Mouse (Mus musculus) embryonic facial prominence, embryonic 10.5 days (tissue): ENCODE measurements around the gene Ganab. TPM values are rescaled to one million over a fixed set of nuclear protein-coding genes. Genes with fewer than 3 reads are reported as not detected.
"Not testable (repeated sequence)": the region's sequence is repeated elsewhere in the genome, so short reads cannot be mapped to it uniquely, and the experiment has no call there.

Source experiments
- DNase-seq: peaks from one replicate; pipeline ENCODE4 v3.0.0-alpha.2; 2017; ENCODE audit warnings: low spot score
- H3K27ac ChIP-seq: fragments of 300-500 bp; sonication (generic); replicated peaks from 2 replicates; pipeline ENCODE4 v1.5.1; 2016; ENCODE audit warnings: mild to moderate bottlenecking
- H3K27me3 ChIP-seq: fragments of 300-500 bp; sonication (generic); replicated peaks from 2 replicates; pipeline ENCODE4 v1.6.1; 2016; ENCODE audit warnings: low read depth, mild to moderate bottlenecking; ENCODE audit not compliant: poor library complexity, severe bottlenecking
- H3K36me3 ChIP-seq: fragments of 300-500 bp; sonication (generic); replicated peaks from 2 replicates; pipeline ENCODE4 v1.6.1; 2016; ENCODE audit warnings: mild to moderate bottlenecking, moderate library complexity
- H3K4me1 ChIP-seq: fragments of 300-500 bp; sonication (generic); 2 replicates; pipeline ENCODE4 v1.6.1; 2016
- H3K4me3 ChIP-seq: fragments of 300-500 bp; sonication (generic); 2 replicates; pipeline ENCODE4 v1.5.1; 2016; ENCODE audit warnings: mild to moderate bottlenecking, moderate library complexity
- H3K9me3 ChIP-seq: fragments of 300-500 bp; sonication (generic); 2 replicates; pipeline ENCODE4 v1.6.1; 2016; ENCODE audit warnings: mild to moderate bottlenecking
- WGBS: fragments of 180-500 bp; shearing (Covaris S2); methylation state at CpG from one replicate; pipeline ENCODE4 v1.1.7; 2016; 5-methylcytosine and 5-hydroxymethylcytosine counted together
- polyA plus RNA-seq: library from polyadenylated mRNA; unstranded; fragments of >200 nt; fragmentation: Nextera tagmentation; extraction: Ambion mirVana; gene quantifications from 2 replicates; pipeline ENCODE4 v1.2.1, GENCODE M21; 2016

Ganab gene
- polyA plus RNA-seq = 116 TPM in 2 replicates

DNA sequence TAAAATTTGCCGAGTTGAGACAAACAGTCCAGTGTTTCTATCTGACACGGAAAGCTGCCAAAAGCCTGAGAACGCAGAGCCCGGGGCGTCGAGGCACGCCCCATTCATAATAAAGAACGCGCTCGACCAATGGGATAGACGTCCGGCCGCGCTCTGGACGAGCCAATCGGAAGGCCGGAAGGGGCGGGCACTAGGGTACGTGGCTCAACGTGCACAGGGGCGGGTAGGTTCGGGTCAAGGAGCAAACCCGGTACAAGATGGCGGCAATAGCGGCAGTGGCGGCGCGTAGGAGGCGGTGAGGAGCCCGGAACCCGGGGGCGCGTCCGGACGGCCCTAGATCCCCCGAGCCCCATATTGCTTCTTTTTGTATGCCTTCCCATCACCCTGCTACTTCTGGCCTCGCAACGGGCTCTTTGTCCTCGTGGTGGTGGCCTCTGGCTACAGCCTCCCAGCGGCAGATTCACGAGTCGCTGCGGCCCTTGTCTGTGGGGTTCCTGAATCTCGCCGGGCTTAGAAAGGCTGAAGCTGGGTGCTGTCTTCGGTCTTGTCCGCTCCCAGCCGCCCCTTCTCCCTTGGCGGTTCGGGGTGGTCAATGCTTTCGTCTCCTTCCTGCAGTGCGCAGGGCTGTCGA lies at the start of gene Ganab:
Ganab (plus strand) TSS at position 207 of the 631 bp plus-strand sequence.
- peak within 1 kb of the TSS; percentile 93 for H3K4me3 ChIP-seq
- H3K36me3 ChIP-seq = peaks cover 56% of the 10 kb centered on the region
- under 1% methylated on average over 53 of the region's 53 CpGs for WGBS
- no peaks in the 10 kb centered on the region for H3K9me3 ChIP-seq
- DNase-seq = peak; percentile 98
- peak within 1 kb of the TSS; percentile 96 for H3K27ac ChIP-seq
- peaks cover 44% of the 10 kb centered on the region for H3K4me1 ChIP-seq
- no peaks in the 10 kb centered on the region for H3K27me3 ChIP-seq

DNA sequence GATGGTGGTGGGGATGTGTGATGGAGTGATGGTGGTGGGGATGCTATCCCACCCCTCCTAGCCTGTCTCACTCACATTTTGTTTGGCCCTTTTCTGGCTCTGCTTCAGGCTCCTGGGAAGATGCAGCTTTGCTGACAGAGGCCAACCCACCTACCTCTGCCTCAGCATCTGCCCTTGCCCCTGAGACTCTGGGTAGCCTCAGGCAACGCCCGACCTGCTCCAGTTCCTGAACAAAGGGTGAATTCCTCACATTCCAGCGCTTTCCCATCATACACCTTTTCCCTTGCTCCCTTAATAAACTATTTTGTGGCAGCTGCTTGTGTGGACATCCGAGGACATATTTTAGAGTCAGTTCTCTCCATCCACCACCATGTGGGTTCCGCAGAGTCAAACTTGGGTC lies 49.5 kb upstream of the Ganab start:
- Histone ChIP-seq H3K27me3 (no peaks in the 10 kb centered on the region), H3K36me3 (peaks cover 36% of the 10 kb centered on the region), H3K27ac (no peak overlapping the region), H3K9me3 (no peaks in the 10 kb centered on the region), H3K4me3 (no peak overlapping the region), H3K4me1 (peaks cover 27% of the 10 kb centered on the region)
- no peak for DNase-seq
- 77% methylated on average over 5 of the region's 5 CpGs for WGBS

DNA sequence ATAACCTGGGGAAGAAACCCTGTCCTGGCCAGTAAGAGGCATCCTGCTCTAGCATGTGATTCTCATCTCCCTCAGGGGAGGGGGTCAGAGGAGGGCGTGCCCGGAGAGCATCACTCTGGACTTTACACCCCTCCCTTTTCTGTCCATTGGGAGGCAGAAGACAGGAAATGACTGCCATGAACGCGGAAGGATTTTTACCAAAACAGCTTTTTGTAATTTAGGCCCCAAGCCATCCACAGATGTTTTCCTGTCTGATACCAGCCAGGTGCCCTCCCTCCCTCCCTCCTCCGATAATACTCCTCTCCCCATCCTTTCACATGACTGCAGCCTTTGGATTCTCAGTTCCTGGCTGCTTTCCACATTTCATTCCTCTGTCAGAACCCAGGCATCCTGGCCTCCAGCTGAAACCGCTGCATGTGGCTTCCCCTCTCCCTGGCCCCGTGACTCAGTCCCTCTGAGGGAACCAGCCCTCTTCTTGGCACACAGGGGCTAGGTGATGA lies 47.4 kb upstream of the Ganab start, which contains the start of gene Lrrn4cl:
Lrrn4cl (plus strand) TSS at position 367 of the 500 bp plus-strand sequence.
- H3K9me3 ChIP-seq = no peaks in the 10 kb centered on the region
- peaks cover 27% of the 10 kb centered on the region for H3K4me1 ChIP-seq
- DNase-seq = peak; percentile 55
- H3K4me3 ChIP-seq = no peak within 1 kb of the TSS
- peak within 1 kb of the TSS; percentile 31 for H3K27ac ChIP-seq
- peaks cover 35% of the 10 kb centered on the region for H3K36me3 ChIP-seq
- no peaks in the 10 kb centered on the region for H3K27me3 ChIP-seq
- 21% methylated on average over 7 of the region's 7 CpGs for WGBS

DNA sequence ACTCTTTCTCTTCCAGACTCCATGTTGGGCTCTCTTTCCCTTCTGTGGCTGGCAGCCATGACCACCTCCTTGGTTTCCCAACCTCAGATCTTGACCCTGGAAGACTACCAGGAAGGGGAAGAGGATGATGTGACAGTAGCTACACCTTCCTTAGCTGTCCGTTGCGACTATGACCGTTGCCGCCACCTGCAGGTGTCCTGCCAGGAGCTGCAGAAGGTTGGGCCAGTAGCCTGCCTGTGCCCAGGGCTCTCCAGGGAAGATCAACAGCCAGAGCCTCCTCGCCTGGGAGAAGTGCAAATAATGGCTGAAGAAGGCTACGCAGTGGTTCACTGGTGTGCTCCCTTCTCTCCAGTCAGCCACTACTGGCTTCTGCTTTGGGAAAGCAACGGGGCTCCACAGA lies 46.2 kb upstream of the Ganab start:
- DNase-seq = no peak
- WGBS = 58% methylated on average over 7 of the region's 7 CpGs
- H3K27ac ChIP-seq = no peak overlapping the region; the same call in 1 of the 2 replicates

DNA sequence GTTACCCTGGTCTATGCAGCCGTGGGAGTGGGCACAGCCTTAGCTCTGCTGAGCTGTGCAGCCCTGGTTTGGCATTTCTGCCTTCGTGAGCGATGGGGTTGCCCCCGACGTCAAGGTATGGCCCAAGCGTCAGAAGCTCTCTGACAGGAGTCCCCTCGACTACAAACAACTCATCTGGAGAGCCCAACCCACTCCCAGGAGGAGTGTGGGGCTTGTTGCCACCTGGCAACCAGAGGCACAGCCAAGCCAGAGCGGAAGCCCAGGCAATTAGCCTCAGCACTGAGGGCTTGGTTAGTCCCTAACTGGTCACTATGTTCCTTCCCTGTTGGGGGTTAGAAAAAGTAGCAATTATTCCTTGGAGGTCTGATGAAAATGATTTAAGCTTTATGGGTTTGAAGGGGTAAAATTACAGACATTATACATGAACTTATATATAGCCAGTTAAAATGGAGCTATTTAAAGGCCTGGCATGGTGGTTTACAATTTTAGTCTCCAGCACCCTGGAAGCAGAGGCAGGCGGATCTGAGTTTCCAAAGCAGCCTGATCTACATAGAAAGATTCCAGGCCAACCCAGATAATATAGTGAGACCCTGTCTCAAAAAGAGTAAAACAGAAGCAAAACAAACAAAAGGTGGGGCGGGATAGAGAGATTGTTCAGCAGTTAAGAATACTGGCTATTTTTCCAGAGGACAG lies 45.5 kb upstream of the Ganab start:
- WGBS = 61% methylated on average over 10 of the region's 10 CpGs

More for the DNA sequence above, 46.2 kb upstream of the Ganab start:
- H3K27me3 ChIP-seq = no peaks in the 10 kb centered on the region
- peaks cover 23% of the 10 kb centered on the region for H3K36me3 ChIP-seq
- peaks cover 27% of the 10 kb centered on the region for H3K4me1 ChIP-seq
- no peak overlapping the region for H3K4me3 ChIP-seq
- no peaks in the 10 kb centered on the region for H3K9me3 ChIP-seq

DNA sequence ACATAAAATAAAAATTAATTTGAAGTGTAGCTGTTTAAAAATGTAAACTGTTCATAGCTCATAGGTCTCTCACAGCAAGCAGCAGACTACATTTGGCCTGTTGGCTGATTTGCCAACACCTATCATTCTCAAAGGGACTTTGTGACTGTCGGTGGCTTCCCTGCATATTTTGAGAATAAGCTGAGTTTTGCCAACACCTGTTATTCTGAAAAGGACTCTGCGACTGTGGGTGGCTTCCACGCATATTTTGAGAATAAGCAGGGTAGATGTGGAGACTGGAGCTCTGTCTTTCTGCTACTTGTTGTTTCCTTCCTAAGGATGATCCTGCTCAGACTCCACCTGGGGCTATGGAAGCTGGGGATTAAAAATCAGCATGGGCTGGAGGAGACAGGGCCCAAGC lies 44.8 kb upstream of the Ganab start:
- H3K4me3 ChIP-seq = no peak overlapping the region
- H3K36me3 ChIP-seq = peaks cover 8% of the 10 kb centered on the region; the same call in 1 of the 2 replicates
- no peaks in the 10 kb centered on the region for H3K27me3 ChIP-seq
- no peaks in the 10 kb centered on the region for H3K9me3 ChIP-seq
- no peak overlapping the region for H3K27ac ChIP-seq
- DNase-seq = no peak
- peaks cover 24% of the 10 kb centered on the region for H3K4me1 ChIP-seq
- WGBS = 85% methylated on average over 3 of the region's 3 CpGs

More for the DNA sequence above, 45.5 kb upstream of the Ganab start:
- Histone ChIP-seq H3K27me3 (no peaks in the 10 kb centered on the region), H3K4me1 (peaks cover 27% of the 10 kb centered on the region), H3K27ac (no peak overlapping the region; the same call in 1 of the 2 replicates), H3K4me3 (no peak overlapping the region), H3K36me3 (peaks cover 16% of the 10 kb centered on the region), H3K9me3 (no peaks in the 10 kb centered on the region)
- DNase-seq = no peak

DNA sequence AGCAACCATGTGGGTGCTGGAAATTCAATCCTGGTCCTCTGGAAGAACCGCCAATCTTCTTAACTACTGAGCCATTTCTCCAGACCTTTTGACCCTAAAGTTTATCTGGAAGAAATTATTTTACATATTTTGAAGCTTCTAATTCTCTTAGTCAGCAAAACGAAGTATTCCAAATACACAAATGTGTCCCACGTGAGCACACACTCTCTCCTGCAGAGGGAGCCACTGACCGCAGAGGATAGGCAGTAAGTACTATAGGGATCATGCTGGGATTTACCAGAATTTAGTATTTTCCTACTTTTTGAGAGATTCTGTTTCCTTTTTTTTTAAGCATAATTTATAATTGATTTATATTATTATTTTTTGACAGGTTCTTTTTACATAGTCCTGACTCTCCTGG lies 40.2 kb upstream of the Ganab start:
- peaks cover 9% of the 10 kb centered on the region for H3K4me1 ChIP-seq
- no peaks in the 10 kb centered on the region for H3K27me3 ChIP-seq
- 43% methylated on average over 4 of the region's 4 CpGs for WGBS
- DNase-seq = peak; percentile 36
- no peak overlapping the region for H3K27ac ChIP-seq
- H3K4me3 ChIP-seq = no peak overlapping the region
- no peaks in the 10 kb centered on the region for H3K36me3 ChIP-seq
- H3K9me3 ChIP-seq = no peaks in the 10 kb centered on the region

DNA sequence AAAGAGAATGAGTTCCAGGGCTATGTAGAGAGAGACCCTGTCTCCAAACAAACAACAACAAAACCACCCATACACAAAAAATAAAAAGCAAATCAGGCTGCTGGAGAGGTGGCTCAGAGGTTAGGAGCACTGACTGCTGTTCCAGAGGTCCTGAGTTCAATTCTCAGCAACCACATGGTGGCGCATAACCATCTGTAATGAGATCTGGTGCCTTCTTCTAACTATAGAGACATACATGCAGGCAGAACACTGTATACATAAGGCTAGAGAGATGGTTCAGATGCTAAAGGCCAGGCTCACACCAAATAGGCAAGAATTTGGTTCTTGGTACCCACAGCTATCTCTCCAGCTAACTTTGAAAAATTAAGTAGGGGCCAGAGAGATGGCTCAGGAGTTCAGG lies 38.9 kb upstream of the Ganab start:
- peaks cover 9% of the 10 kb centered on the region for H3K4me1 ChIP-seq
- 18% methylated on average over 1 of the region's 1 CpGs for WGBS
- H3K36me3 ChIP-seq = no peaks in the 10 kb centered on the region
- H3K4me3 ChIP-seq = no peak overlapping the region
- no peak overlapping the region for H3K27ac ChIP-seq
- no peaks in the 10 kb centered on the region for H3K27me3 ChIP-seq
- H3K9me3 ChIP-seq = no peaks in the 10 kb centered on the region
- DNase-seq = no peak

DNA sequence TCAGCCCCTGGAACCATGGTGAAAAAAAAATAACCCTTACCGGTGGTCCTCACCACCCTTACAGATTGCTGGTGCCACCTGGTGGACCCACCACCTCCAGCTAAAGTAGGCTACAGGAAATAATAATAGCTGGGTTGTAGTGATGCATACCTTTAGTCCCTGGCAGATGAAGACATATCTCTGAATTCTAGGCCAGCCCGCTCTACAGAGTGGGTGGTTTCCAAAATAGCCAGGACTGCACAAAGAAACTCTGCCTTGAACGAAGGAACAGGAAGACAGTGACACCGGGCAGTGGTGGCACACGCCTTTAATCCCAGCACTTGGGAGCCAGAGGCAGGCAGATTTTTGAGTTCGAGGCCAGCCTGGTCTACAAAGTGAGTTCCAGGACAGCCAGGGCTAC lies 33.6 kb upstream of the Ganab start:
- Histone ChIP-seq H3K9me3 (no peaks in the 10 kb centered on the region), H3K27ac (no peak overlapping the region), H3K4me1 (peaks cover 9% of the 10 kb centered on the region), H3K27me3 (no peaks in the 10 kb centered on the region), H3K36me3 (no peaks in the 10 kb centered on the region), H3K4me3 (no peak overlapping the region)
- no peak for DNase-seq
- 85% methylated on average over 6 of the region's 6 CpGs for WGBS

DNA sequence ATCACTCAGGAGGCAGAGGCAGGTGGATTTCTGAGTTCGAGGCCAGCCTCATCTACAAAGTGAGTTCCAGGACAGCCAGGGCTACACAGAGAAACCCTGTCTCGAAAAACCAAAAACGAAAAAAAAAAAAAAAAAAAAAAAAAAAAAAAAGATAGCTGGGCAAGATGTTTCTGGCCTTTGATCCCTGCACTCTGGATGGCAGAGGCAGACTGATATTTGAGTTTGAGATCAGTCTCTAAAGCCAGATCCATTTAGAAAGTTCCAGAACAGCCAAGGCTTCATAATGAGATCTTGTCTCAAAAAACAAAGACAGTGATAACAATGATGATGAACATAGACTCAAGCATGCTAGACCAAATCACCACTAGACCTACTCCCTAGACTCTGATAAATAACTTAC lies 27.5 kb upstream of the Ganab start:
- Histone ChIP-seq H3K36me3 (peaks cover 25% of the 10 kb centered on the region), H3K4me3 (peak overlapping the region; percentile 85), H3K4me1 (peaks cover 12% of the 10 kb centered on the region)
- DNase-seq, H3K9me3 ChIP-seq, H3K27me3 ChIP-seq, H3K27ac ChIP-seq: not testable (repeated sequence)
- 77% methylated on average over 3 of the region's 3 CpGs for WGBS

DNA sequence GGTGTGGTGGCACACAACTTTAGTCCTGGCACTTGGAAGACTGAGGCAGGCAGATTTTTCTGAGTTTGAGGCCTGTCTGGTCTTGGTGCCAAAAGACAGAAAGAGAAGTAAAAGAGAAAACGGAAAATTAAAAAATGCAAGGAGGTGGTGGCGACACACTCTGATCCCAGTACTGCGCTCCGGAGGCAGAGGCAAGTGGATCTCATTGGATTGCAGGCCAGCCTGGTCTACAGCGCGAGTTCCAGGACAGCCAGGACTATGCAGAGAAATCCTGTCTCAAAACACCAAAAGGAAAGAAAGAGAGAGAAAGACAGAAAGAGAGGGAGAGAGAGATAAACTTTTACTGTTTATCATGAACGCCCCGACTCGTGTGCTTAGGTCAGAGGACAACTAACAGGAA lies 27.0 kb upstream of the Ganab start:
- Histone ChIP-seq H3K9me3 (no peaks in the 10 kb centered on the region), H3K36me3 (peaks cover 30% of the 10 kb centered on the region), H3K27ac (peak overlapping the region; percentile 91), H3K27me3 (no peaks in the 10 kb centered on the region), H3K4me1 (peaks cover 12% of the 10 kb centered on the region), H3K4me3 (peak overlapping the region; percentile 85)
- DNase-seq = no peak
- WGBS = 66% methylated on average over 9 of the region's 9 CpGs

DNA sequence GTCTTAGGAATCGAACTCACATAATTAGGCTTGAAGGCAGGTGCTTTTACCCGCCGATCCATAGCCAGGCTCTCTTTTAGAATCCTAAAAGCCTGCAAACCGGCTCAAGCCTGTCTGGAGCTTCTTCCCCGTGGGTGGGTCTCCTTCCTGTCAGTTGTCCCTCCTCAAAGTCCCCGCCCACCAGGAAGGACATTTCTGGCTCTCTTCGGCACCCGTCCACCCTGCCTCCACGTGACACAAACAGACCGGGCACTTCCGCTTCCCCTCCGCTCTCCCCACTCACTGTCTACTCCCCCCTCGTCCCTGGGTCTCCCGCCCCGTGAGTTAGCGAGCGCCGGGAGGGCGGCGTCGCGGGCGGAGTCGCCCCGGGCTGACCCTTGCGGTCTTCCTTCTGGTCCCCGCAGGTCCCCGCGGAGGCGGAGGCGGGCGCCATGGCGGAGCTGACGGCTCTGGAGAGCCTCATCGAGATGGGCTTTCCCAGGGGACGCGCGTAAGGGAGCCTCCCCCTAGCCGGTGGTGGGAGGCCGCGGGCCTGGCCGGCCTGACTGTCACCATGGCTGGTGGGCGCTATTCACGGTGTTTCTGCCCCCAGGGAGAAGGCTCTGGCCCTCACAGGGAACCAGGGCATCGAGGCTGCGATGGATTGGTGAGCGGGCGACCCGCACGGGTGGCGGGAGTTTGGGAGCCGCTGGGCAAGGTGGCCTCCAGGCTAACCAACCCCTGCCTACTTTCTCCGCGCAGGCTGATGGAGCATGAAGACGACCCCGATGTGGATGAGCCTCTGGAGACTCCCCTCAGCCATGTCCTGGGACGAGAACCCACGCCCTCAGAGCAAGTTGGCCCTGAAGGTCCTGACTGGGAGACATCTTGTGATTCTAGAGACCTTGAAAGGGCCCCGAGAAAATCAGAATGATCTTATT lies 26.3 kb upstream of the Ganab start, which contains the start of gene Ubxn1:
Ubxn1 (plus strand) TSS at position 230 of the 920 bp plus-strand sequence.
- no peaks in the 10 kb centered on the region for H3K9me3 ChIP-seq
- whole genome bisulfite sequencing = under 1% methylated on average over 59 of the region's 59 CpGs
- no peaks in the 10 kb centered on the region for H3K27me3 ChIP-seq
- peak within 1 kb of the TSS; percentile 85 for H3K4me3 ChIP-seq
- peaks cover 12% of the 10 kb centered on the region for H3K4me1 ChIP-seq
- peak within 1 kb of the TSS; percentile 91 for H3K27ac ChIP-seq
- H3K36me3 ChIP-seq = peaks cover 36% of the 10 kb centered on the region
- peak; percentile 96 for DNase-seq
